In the genomic region with DNA sequence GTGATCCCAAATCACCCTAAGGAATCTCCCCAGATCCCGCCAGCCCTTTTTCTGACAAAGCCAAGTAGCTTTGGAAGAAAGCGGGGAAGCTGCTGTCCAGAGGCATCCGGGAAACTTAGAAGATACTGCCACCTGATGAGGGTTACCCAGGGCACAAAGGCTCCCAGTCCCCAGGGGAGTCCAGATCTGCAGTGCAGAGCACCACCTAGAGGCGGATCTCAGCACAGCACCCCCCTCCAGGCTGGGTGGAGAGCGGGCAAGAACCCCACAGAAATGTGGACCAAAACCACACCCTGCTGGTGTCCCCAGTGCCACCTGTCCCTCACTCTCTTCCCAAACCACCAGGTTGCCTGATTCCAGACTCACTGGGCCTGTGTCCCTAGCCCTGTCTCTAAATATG, we compare ENCODE assay signal across 7 mouse cellular contexts. TPM values are rescaled to one million over a fixed set of nuclear protein-coding genes. Genes with fewer than 3 reads are reported as not detected.
DNase-seq lines count a peak whose midpoint lies in the region; ATAC-seq and TF ChIP-seq lines count a peak whose summit lies in the region.

No protein-coding gene starts in this region.

- no peak overlapping the region for H3K9ac ChIP-seq in heart, embryonic 15.5 days

- no peak overlapping the region for H3K4me2 ChIP-seq in heart, embryonic 15.5 days

- ATAC-seq in heart, embryonic 15.5 days (replicated peaks; ENCODE audit: insufficient number of reproducible peaks, insufficient read depth, low FRiP score, low read depth): 0 out of 2 replicates have a peak, but pooled peaks have one; percentile 27

- 14% methylated on average over 5 of the region's 5 CpGs for WGBS in heart, embryonic 15.5 days
- 11% methylated on average over 5 of the region's 5 CpGs for WGBS in small intestine, adult 2 months

- H3K27ac ChIP-seq in heart, embryonic 15.5 days: no peak overlapping the region
- H3K27ac ChIP-seq in layer of hippocampus, adult 2 months: no peak overlapping the region
- no peak overlapping the region for H3K27ac ChIP-seq in small intestine, adult 2 months (ENCODE audit: insufficient read depth, low read depth, low read length)

- TF ChIP-seq CTCF in layer of hippocampus, adult 2 months (conservative IDR thresholded peaks at IDR 0.05): peak; percentile 99
- peak; percentile 88 for TF ChIP-seq CTCF in small intestine, adult 2 months (IDR thresholded peaks at IDR 0.05; ENCODE audit: extremely low read depth, insufficient read length, insufficient replicate concordance, low read depth, low read length)

- H3K4me3 ChIP-seq in heart, embryonic 15.5 days: no peak overlapping the region
- H3K4me3 ChIP-seq in layer of hippocampus, adult 2 months: no peak overlapping the region
- H3K4me3 ChIP-seq in small intestine, adult 2 months (ENCODE audit: low read depth, low read length): no peak overlapping the region

- no peaks in the 10 kb centered on the region for H3K36me3 ChIP-seq in heart, embryonic 15.5 days
- H3K36me3 ChIP-seq in small intestine, adult 2 months (ENCODE audit: control insufficient read depth, insufficient read depth, low read length): no peaks in the 10 kb centered on the region

- 0 out of 2 replicates have a peak, but pooled peaks have one; percentile 16 for TF ChIP-seq POLR2A in small intestine, adult 2 months (IDR thresholded peaks at IDR 0.05; ENCODE audit: low read depth, low read length)

- no peaks in the 10 kb centered on the region for H3K4me1 ChIP-seq in heart, embryonic 15.5 days (replicated peaks)
- H3K4me1 ChIP-seq in small intestine, adult 2 months (ENCODE audit: control insufficient read depth, insufficient read depth, insufficient read length, low read length): no peaks in the 10 kb centered on the region

- no peaks in the 10 kb centered on the region for H3K9me3 ChIP-seq in heart, embryonic 15.5 days (replicated peaks)

- H3K27me3 ChIP-seq in heart, embryonic 15.5 days: peaks cover 24% of the 10 kb centered on the region
- no peaks in the 10 kb centered on the region for H3K27me3 ChIP-seq in small intestine, adult 2 months (ENCODE audit: control insufficient read depth, insufficient read depth, low read length)

- DNase-seq in ES-CJ7 (ENCODE audit: low read depth, low spot score): peak; percentile 78
- DNase-seq in adrenal gland, postnatal 10 days: peak; percentile 83
- peak; percentile 74 for DNase-seq in embryo, embryonic 11 days
- peak; percentile 38 to 82 for DNase-seq in layer of hippocampus, adult 2 months (ENCODE audit: low spot score in 2 of 2)
- DNase-seq in lung, postnatal 36 days: peak; percentile 77

RNA-seq across cellular contexts. Expression of gene Cdh23, which starts 0.7 kb away (rescaled TPM):
- 1 to 10 TPM; 2.5 to 7.2 TPM for total RNA-seq in adrenal gland, postnatal 10 days (2021)
- polyA plus RNA-seq in heart, embryonic 15.5 days (2015; fragmentation: Nextera tagmentation; extraction: Ambion mirVana): 0.50 and 1.4 TPM in 2 replicates
- 1 to 10 TPM; 2.7 to 2.9 TPM for total RNA-seq in layer of hippocampus, adult 2 months (2021)
- polyA plus RNA-seq in small intestine, adult 2 months (2012; rRNA removed): 0.33 and 0.35 TPM in 2 replicates

RNA-seq across cellular contexts. Expression of gene Slc29a3, which starts 55.6 kb away (rescaled TPM):
- total RNA-seq in adrenal gland, postnatal 10 days (2021): 10 to 100 TPM; 13.5 to 18.0 TPM
- 4.5 and 9.2 TPM in 2 replicates for polyA plus RNA-seq in heart, embryonic 15.5 days (2015; fragmentation: Nextera tagmentation; extraction: Ambion mirVana)
- 10 to 100 TPM; 14.6 to 18.3 TPM for total RNA-seq in layer of hippocampus, adult 2 months (2021)
- 3.8 and 5.0 TPM in 2 replicates for polyA plus RNA-seq in small intestine, adult 2 months (2012; rRNA removed)
